Mouse (Mus musculus) frontal cortex, postnatal 36 days (tissue): ENCODE measurements at regions not wholly inside any gene's neighbourhood (a gene's known extent, or its start where the extent isn't known, plus 50 kb on each side); places are given as distances from the start of the nearest gene placed in this dataset.
A peak's percentile ranks its signal among the peaks of the same experiment; 100 is the strongest.

Experiments
- DNase-seq, 2 experiments: peaks; one replicate each; pipeline ENCODE4 v3.0.0; 2022; ENCODE audit warnings: low spot score in 2 of 2

GRCm38 (mm10) chr3:148559752-148560460 lies 430.4 kb downstream of the Adgrl2 start:
- no peak for DNase-seq

DNA sequence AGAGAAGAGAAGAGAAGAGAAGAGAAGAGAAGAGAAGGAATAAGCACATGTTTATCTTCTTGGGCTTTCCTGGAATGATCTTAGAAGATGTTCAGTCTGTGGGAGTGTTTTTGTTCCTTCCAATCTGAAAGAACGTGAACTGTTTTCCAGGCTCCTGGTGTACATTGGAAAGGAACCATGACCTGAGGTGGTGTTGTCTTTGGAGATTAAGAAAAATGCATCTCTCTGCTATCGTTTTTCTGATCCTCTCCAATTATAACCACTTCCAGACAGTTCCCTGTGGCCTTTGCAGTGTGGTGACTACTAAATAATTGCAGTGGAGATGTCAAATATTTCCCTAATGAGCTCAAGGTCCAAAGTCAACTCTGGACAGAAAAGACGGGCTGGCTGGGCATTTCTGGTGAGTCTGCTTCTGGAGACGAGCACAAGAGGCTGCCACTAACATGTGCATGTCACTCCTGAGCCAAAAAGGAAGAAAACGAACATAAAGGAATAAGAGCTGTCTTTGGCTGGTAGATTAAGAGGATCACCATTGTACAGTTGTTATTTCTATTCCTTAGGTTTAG lies 431.7 kb downstream of the Adgrl2 start:
- DNase-seq: no peak

GRCm38 (mm10) chr3:148555324-148555723 lies 435.0 kb downstream of the Adgrl2 start:
- DNase-seq: no peak

DNA sequence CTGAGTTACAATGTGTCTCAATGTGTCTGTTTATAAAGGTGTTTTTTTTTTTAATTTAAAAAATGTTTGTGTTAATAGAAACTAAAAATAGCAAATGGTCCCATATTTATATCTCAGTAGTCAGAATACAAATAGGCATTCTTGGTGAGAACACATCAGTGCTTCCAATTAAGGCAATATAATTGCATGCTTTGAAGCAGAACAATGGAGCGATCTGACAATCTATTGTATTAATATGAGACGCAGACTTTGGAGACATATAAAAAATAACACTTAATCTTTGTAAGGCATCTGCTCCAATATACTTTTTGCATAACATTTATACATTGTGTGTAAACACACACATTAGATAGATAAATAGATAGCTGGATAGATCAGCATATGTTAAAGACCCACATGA lies 439.6 kb downstream of the Adgrl2 start:
- no peak for DNase-seq

DNA sequence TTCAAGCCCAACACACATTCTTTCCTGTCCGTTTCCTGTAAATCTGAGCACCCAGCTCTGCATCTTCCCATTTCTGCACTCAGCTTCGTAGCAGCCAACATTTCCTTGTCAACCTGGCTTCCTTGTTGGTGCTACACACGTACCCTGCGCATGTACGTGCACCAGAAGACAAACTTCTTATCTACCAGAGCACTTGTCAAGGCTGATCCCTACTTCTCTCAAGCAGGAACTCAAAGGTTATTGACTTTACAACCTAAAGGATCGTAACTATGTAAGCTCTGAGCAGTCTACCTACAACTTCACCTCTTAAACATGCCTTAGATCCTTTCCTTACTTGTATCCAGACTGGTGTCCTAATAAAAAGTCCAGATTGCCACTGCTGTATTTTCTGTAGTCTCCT lies 445.4 kb downstream of the Adgrl2 start:
- DNase-seq: no peak

GRCm38 (mm10) chr3:148542217-148542616 lies 448.1 kb downstream of the Adgrl2 start:
- no peak for DNase-seq

DNA sequence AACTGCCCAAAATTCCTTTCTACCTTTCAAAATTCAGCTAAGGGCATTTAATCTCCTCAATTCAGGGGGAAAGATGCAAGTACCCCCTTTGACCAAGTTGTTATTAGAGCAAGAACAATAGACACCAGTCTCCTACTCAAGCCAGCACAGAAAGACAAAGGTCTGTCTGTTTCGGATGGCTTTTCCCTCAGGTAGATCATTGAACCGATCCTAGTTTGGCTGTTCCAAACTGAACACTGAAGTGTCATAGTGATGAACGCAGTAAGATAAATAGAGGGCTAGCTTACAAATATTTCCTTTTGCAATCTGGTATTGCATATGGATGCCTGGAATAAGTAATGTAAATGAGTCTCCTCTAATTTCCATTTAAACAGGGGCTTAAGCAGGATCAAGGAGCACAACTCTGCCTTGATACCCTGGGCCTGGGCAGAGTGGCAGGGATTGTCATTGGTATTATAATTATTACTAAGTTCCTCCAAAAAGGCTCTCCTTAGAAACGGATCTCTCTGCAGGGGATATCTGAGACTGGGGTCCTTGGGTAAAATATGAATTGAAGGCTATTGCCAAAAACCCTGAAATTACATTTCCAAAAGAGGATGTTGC lies 452.6 kb downstream of the Adgrl2 start:
- DNase-seq: no peak

DNA sequence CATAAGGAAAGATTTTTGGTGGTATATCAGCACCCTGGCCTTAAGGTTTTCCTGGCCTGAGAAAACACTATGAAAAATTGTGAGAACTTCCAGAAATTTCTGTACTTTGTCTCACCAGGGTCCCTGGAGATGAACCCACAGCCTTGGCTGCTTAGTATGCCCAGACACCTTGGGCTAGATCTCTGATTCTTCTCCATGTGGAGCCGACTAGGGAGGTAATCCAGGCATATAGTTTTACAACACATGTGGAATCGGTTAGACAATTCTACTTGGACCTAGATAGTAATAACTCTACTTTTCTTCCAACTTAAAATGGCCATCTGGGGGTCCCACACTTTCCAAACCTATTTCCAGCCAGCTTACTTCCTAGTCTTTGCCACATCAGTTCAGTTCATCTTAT lies 460.5 kb downstream of the Adgrl2 start:
- DNase-seq: no peak

DNA sequence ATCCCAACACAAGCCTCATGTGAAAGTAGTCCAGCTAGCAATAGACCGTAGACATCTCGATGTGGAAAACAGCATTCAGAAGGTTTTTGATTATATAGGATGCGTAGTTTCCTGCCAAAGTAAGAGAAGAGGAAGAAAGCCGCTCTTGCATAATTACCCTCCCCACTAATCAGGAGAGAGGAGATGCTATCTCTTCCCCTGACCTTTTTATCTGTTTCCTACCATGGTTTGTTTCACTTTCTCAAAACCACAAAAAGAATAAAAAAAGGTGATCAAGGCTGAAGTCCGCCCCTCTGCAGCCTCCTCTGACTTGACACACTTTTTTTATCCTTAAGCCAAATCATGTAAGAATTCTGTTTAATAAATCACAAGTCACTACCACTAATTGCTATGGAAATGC lies 480.0 kb downstream of the Adgrl2 start:
- DNase-seq: no peak

GRCm38 (mm10) chr3:148504928-148505327 lies 485.4 kb downstream of the Adgrl2 start:
- DNase-seq: no peak

GRCm38 (mm10) chr3:148503432-148503831 lies 486.9 kb downstream of the Adgrl2 start:
- no peak for DNase-seq

- no peak for DNase-seq
Observed at GRCm38 (mm10) chr3:148501801-148502200, 488.6 kb downstream of the Adgrl2 start.

DNA sequence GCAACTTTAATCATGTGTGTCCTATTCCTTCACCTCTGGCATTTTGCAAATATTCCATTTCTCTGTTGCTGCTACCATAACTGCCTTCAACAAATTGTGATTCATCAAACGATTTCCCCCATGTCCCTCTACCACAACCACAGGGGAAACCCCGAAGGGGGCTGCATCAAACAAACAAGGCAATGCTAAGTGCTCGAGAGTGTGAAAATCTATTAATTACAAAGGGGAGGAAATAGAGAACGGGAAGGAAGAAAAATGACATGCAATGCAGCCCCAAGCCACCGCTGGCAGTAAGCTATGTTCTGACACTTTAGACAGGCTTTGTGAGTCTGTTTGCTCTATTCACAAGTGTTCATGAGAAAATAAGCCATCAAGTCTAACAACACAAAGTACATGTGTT lies 493.7 kb downstream of the Adgrl2 start:
- DNase-seq: no peak

DNA sequence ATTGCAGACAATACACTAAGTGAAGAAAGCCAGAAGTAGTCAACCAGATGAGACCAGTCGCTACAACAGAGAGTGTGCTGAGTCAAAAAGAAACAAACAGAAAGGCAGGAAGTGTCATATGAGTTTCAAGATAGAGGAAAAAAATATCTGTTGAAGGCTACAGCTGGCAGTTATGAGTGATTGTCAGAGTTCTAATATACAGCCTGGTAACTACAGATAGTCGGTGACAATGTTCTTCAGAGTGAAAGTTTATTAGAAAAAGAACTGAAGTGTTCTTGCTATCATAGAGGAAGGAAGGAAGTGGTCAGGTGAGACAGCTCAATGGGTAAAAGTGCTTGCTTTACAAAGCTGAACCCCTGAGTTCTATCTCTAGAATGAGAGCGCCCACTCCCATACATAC lies 499.1 kb downstream of the Adgrl2 start:
- DNase-seq: no peak

- DNase-seq: no peak
Observed at GRCm38 (mm10) chr3:148489201-148489600, 501.2 kb downstream of the Adgrl2 start.

GRCm38 (mm10) chr3:148487949-148488348 lies 502.4 kb downstream of the Adgrl2 start:
- no peak for DNase-seq

DNA sequence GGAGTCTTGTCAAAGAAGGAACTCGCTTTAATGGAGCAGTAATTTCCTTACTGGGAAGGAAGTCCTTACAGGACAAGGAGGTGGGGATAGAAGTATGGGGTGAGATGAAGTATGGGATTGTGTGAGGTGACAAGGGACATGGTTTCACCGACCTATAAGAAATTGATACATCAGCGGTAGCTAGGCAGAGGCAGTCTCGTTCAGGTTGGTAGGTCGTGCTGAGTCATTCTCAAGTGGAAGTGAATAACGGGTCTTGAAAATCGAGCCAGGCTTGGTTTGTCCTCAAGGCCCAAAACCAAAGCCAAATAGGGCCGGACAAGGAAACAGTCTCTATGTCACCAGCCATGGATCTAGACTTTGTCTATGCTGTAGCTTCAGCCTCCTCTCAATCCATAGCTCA lies 514.5 kb downstream of the Adgrl2 start:
- no peak for DNase-seq

DNA sequence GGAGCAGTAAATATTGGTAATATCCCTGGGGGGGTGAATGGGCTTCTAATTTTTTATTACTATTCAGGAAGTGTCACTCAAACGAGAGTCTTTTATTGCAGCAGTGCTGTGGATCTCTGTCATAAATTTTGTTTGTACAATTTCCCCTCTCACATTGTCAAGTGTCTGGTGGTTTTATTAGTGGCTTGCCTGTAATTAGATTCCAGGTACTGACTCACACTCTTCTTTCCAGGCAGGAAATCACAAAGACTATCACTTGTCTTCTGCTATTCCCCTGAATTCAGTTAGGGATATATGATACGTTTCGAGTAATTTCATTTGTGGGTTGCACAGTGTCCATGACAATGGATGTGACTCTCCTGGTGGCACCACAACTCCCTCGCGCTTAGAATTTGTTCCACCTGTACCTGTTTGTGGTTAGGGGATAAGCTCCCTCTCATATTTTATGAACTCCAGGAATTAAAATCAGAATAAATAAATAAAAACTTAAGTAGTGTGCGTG lies 517.4 kb downstream of the Adgrl2 start:
- DNase-seq: no peak

- DNase-seq: no peak
Observed at GRCm38 (mm10) chr3:148465456-148465855, 524.9 kb downstream of the Adgrl2 start.

DNA sequence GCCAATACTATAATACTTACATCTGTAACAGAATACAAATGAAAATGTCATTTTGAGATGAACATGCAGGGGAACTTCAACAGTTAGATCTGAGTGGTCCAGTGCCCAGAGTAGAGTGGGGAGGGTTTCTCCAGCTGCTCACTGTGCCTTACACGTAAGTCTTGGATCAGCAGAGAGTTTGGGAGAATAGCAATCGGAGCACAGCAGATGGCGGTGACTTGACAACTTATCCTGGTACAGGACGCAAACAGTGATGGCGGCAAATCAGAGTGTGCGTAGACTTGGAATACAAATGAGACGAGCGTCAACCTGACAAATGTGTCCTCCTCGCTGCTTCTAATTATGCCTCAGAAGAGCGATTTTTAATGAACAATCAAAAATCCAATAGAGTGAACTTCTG lies 527.6 kb downstream of the Adgrl2 start:
- peak; percentile 1 to 7 for DNase-seq

DNA sequence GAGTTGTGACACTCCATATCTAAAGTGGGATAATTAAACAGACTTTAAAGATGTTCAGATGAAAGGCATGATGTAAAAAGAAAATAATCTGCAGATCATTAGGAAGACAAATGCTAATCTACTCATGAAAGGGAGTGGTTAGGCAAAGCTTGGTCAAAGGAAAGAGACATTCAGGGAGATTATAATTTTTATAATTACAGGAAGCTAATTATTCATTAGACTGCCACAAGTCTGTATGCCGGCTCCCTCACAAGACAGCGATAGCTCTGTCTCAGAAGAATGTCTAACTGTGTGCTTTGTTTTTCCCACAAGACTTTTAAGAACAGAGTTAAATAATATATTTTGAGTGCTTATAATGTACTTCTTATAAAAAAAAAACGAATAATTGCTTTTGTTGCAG lies 541.5 kb downstream of the Adgrl2 start:
- no peak for DNase-seq

DNA sequence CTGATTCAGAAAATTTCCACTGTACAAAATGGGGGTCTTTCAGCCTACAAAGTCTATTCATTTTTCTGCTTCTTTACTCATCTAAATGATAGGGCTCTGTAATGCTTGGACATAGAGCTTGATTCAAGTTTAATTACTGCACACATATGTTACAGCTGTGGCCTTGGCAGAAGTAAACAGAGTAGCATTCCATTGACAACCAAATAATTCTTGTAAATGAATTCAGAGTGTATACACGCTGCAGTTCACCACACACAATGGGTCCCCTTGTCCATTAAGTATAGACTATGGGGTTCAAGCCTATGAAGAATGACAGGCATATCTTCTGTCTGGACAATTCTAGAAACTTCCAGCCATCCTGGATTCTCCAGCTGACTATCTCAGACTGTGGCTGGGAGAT lies 541.9 kb downstream of the Adgrl2 start:
- DNase-seq: no peak

DNA sequence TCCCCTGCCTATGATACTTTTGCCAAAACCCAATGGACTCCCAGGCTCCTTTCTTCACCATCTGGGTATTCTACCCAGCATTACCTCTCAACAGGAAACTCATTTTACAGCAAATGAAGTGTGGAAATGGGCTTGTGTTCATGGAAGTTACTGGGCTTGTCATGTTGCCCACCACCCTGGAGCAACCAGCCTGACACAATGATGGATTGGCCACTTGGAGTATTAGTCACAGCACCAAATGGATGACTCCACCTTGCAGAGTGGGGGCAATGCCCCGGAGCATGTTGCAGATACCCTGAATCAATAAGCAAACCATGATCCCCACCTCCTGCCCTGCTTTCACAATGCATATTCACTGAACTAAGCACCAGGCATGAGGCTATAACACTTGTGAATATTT lies 543.5 kb downstream of the Adgrl2 start:
- DNase-seq: no peak
